Mouse (Mus musculus) embryonic facial prominence, embryonic 15.5 days (tissue): ENCODE measurements around the gene Isoc2a. TPM values are rescaled to one million over a fixed set of nuclear protein-coding genes. Genes with fewer than 3 reads are reported as not detected.

ENCODE experiments used
- ATAC-seq: fragments of 200-750 bp; cut with Nextera tagmentation; 2 replicates; pipeline ENCODE4 v1.8.0; 2017; ENCODE audit warnings: low read depth, moderate TSS enrichment; ENCODE audit not compliant: insufficient number of reproducible peaks, low FRiP score, low TSS enrichment
- H3K27ac ChIP-seq: fragments of 300-500 bp; sonication (generic); replicated peaks from 2 replicates; pipeline ENCODE4 v1.5.1; 2015; ENCODE audit warnings: mild to moderate bottlenecking, inconsistent platforms
- H3K27me3 ChIP-seq: fragments of 300-500 bp; sonication (generic); 2 replicates; pipeline ENCODE4 v1.6.1; 2015; ENCODE audit warnings: inconsistent platforms
- H3K36me3 ChIP-seq: fragments of 300-500 bp; sonication (generic); 2 replicates; pipeline ENCODE4 v1.6.1; 2015; ENCODE audit warnings: mild to moderate bottlenecking, inconsistent platforms
- H3K4me1 ChIP-seq: fragments of 300-500 bp; sonication (generic); 2 replicates; pipeline ENCODE4 v1.6.1; 2015; ENCODE audit warnings: inconsistent platforms
- H3K4me2 ChIP-seq: fragments of 300-500 bp; sonication (generic); replicated peaks from 2 replicates; pipeline ENCODE4 v1.6.1; 2015; ENCODE audit warnings: mild to moderate bottlenecking, inconsistent platforms
- H3K4me3 ChIP-seq: fragments of 300-500 bp; sonication (generic); replicated peaks from 2 replicates; pipeline ENCODE4 v1.5.1; 2015; ENCODE audit warnings: mild to moderate bottlenecking, inconsistent platforms
- H3K9ac ChIP-seq: fragments of 300-500 bp; sonication (generic); 2 replicates; pipeline ENCODE4 v1.6.1; 2015; ENCODE audit warnings: inconsistent platforms
- H3K9me3 ChIP-seq: fragments of 300-500 bp; sonication (generic); replicated peaks from 2 replicates; pipeline ENCODE4 v1.6.1; 2016; ENCODE audit warnings: inconsistent platforms
- WGBS: fragments of 180-500 bp; shearing (Covaris S2); methylation state at CpG from one replicate; pipeline ENCODE4 v1.1.7; 2015; 5-methylcytosine and 5-hydroxymethylcytosine counted together
- polyA plus RNA-seq: library from polyadenylated mRNA; unstranded; fragments of >200 nt; fragmentation: Nextera tagmentation; extraction: Ambion mirVana; gene quantifications from 2 replicates; pipeline ENCODE4 v1.2.1, GENCODE M21; 2015

Gene Isoc2a
- polyA plus RNA-seq, 1 experiment from 2014 or later: 1.2 TPM

GRCm38 (mm10) chr7:4919971-4920370, 43.0 kb downstream of the Isoc2a start:
- no peak overlapping the region for H3K4me3 ChIP-seq
- no peak overlapping the region for H3K27ac ChIP-seq
- H3K9ac ChIP-seq: no peak overlapping the region
- peaks cover 50% of the 10 kb centered on the region for H3K4me1 ChIP-seq
- no peaks in the 10 kb centered on the region for H3K9me3 ChIP-seq
- H3K4me2 ChIP-seq: no peak overlapping the region
- peaks cover 41% of the 10 kb centered on the region for H3K36me3 ChIP-seq
- no peaks in the 10 kb centered on the region for H3K27me3 ChIP-seq
- 91% methylated on average over 21 of the region's 21 CpGs for WGBS
- no peak for ATAC-seq

DNA sequence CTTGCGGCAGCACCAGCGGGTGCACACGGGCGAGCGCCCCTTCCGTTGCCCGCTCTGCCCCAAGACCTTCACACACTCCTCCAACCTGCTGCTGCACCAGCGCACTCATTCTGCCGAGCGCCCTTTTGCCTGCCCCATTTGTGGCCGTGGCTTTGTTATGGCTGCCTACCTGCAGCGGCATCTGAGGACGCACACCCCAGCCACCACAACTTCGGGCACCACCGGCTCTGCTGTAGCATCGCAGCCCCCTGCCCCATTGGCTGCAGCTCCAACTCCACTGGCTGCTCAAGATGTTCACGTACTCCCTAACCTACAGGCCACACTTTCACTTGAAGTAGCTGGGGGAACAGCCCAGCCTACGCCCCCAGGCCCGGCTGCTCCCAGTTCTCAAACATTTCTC, 43.5 kb downstream of the Isoc2a start:
- no peaks in the 10 kb centered on the region for H3K9me3 ChIP-seq
- WGBS: 92% methylated on average over 19 of the region's 19 CpGs
- H3K27ac ChIP-seq: no peak overlapping the region
- H3K27me3 ChIP-seq: no peaks in the 10 kb centered on the region
- ATAC-seq: no peak
- H3K9ac ChIP-seq: no peak overlapping the region
- no peak overlapping the region for H3K4me3 ChIP-seq
- H3K4me2 ChIP-seq: no peak overlapping the region
- H3K4me1 ChIP-seq: peaks cover 56% of the 10 kb centered on the region
- peaks cover 41% of the 10 kb centered on the region for H3K36me3 ChIP-seq

GRCm38 (mm10) chr7:4920976-4921823, 44.2 kb downstream of the Isoc2a start:
- H3K4me2 ChIP-seq: no peak overlapping the region
- no peaks in the 10 kb centered on the region for H3K9me3 ChIP-seq
- H3K27ac ChIP-seq: 0 out of 2 replicates have a peak overlapping the region, but pooled peaks have one; percentile 17
- H3K4me3 ChIP-seq: no peak overlapping the region
- WGBS: 59% methylated on average over 23 of the region's 23 CpGs
- no peaks in the 10 kb centered on the region for H3K27me3 ChIP-seq
- H3K9ac ChIP-seq: no peak overlapping the region
- peaks cover 58% of the 10 kb centered on the region for H3K4me1 ChIP-seq
- H3K36me3 ChIP-seq: peaks cover 41% of the 10 kb centered on the region
- ATAC-seq: no peak

DNA sequence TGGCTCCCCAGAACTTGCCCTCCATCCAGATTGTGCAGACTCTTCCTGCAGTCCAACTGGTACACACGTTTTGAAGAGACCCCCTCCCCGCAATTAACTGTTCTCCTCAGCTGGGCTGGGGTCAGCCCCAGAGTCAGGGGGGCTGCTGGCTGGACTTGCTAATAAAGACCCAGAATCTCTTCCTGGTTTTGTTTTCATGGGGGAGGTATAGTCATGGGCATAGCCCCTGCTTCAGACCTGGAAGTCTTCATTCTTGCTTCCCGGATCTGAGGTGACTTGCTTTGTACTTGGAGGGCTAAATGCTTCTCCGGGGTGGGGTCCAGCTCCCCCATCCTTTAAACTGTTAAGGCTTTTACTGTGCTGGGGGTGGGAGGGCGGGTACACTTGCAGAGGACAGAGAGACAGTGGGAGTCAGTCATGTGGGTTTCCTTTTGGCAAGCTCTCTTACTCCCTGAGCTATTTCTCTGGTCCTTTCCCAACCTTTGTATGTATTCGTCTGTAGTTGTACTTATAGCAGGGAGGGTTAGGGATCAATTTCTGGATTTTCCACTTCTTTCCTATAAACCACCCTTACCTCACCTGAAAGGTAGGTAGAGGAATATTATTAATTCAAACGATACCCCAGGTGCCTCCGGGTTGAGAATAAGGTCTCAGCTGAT, 45.0 kb downstream of the Isoc2a start, which contains the start of gene Nat14:
TSS of gene Nat14 (plus strand) at position 205 of the 659 bp plus-strand sequence.
- no peak for ATAC-seq
- WGBS: 29% methylated on average over 8 of the region's 8 CpGs

GRCm38 (mm10) chr7:4922508-4922907, 45.6 kb downstream of the Isoc2a start:
- WGBS: 1% methylated on average over 14 of the region's 14 CpGs
- peak; percentile 9; the same call in 1 of the 2 replicates for ATAC-seq
- no peaks in the 10 kb centered on the region for H3K27me3 ChIP-seq
- H3K9me3 ChIP-seq: no peaks in the 10 kb centered on the region
- H3K4me2 ChIP-seq: peak overlapping the region; percentile 59
- H3K36me3 ChIP-seq: peaks cover 35% of the 10 kb centered on the region
- peaks cover 51% of the 10 kb centered on the region for H3K4me1 ChIP-seq
- peak overlapping the region; percentile 34 for H3K4me3 ChIP-seq
- H3K27ac ChIP-seq: peak overlapping the region; percentile 91
- H3K9ac ChIP-seq: 0 out of 2 replicates have a peak overlapping the region, but pooled peaks have one; percentile 22

More for the DNA sequence above, 45.0 kb downstream of the Isoc2a start, which contains the start of gene Nat14:
- H3K9ac ChIP-seq: 0 out of 2 replicates have a peak within 1 kb of the TSS, but pooled peaks have one; percentile 22
- peak within 1 kb of the TSS; percentile 91 for H3K27ac ChIP-seq
- peaks cover 55% of the 10 kb centered on the region for H3K4me1 ChIP-seq
- peaks cover 41% of the 10 kb centered on the region for H3K36me3 ChIP-seq
- peak within 1 kb of the TSS; percentile 59 for H3K4me2 ChIP-seq
- no peaks in the 10 kb centered on the region for H3K9me3 ChIP-seq
- no peaks in the 10 kb centered on the region for H3K27me3 ChIP-seq
- peak within 1 kb of the TSS; percentile 34 for H3K4me3 ChIP-seq

DNA sequence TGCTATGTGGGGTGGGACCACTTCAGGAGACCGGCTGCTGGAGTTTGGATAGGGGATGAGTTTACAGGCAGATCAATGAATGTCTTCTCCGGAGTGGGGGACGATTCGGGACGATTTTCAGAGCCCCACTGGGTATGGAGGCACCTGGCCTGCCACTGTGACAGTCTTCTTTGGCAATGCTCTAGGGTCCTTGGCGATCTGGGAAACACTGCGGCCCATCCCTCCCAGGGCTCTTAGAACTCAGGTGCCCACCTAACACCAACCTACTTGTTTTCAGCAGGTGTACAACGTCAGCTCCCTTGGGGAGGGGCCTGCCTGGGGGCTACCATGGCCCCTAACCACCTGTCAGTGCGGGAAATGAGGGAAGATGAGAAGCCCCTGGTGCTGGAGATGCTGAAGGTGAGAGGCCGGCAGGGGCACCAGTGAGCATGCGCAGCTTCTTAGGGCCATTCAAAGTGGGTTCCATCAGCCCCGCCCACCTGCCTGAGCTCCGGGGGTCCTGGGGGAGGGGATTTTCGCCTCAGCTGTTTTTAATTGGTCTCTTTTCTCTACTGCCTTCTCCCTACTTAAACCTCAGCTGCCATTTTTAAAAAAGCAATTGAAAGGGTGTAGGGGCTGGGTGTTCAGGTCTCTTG, 46.1 kb downstream of the Isoc2a start:
- no peaks in the 10 kb centered on the region for H3K9me3 ChIP-seq
- H3K4me1 ChIP-seq: peaks cover 51% of the 10 kb centered on the region
- peak overlapping the region; percentile 91 for H3K27ac ChIP-seq
- peak overlapping the region; percentile 34 for H3K4me3 ChIP-seq
- no peaks in the 10 kb centered on the region for H3K27me3 ChIP-seq
- ATAC-seq: peak; percentile 1; the same call in 1 of the 2 replicates
- 2% methylated on average over 14 of the region's 14 CpGs for WGBS
- H3K4me2 ChIP-seq: peak overlapping the region; percentile 59
- H3K36me3 ChIP-seq: peaks cover 31% of the 10 kb centered on the region
- H3K9ac ChIP-seq: 0 out of 2 replicates have a peak overlapping the region, but pooled peaks have one; percentile 22

- H3K9ac ChIP-seq: peak overlapping the region; percentile 5; the same call in 1 of the 2 replicates
- no peaks in the 10 kb centered on the region for H3K9me3 ChIP-seq
- peaks cover 51% of the 10 kb centered on the region for H3K4me1 ChIP-seq
- ATAC-seq: no peak
- WGBS: 5% methylated on average over 37 of the region's 37 CpGs
- H3K27me3 ChIP-seq: no peaks in the 10 kb centered on the region
- H3K4me3 ChIP-seq: peak overlapping the region; percentile 34
- H3K4me2 ChIP-seq: peak overlapping the region; percentile 59
- peak overlapping the region; percentile 91 for H3K27ac ChIP-seq
- H3K36me3 ChIP-seq: peaks cover 24% of the 10 kb centered on the region
Observed at GRCm38 (mm10) chr7:4923586-4924364, 46.8 kb downstream of the Isoc2a start.

- H3K27ac ChIP-seq: peak overlapping the region; percentile 91
- H3K4me3 ChIP-seq: peak overlapping the region; percentile 34
- H3K9ac ChIP-seq: no peak overlapping the region; the same call in 1 of the 2 replicates
Observed at GRCm38 (mm10) chr7:4924483-4924882, 47.5 kb downstream of the Isoc2a start.

DNA sequence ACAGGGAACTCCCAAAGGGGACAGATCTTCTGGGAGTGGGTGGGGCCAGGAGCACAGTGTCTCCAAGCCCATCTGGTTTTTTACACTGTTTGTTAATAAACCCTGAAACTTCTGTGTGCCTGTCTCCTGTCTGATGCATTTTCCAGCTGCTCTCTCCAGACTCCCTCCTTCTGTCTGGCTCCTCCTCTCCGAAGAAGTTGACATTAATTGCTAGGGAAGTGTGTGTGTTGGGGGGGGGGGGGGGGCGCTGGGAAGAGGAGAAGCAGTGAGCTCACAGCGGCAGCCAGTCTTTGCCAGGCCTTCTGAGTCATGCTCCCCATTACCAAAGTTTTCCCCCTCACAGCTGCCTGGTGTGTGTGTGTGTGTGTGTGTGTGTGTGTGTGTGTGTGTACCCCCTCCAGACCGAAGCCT, 47.9 kb downstream of the Isoc2a start:
- peaks cover 13% of the 10 kb centered on the region for H3K36me3 ChIP-seq
- H3K4me3 ChIP-seq: peak overlapping the region; percentile 4; the same call in 1 of the 2 replicates
- H3K27me3 ChIP-seq: no peaks in the 10 kb centered on the region
- 3% methylated on average over 3 of the region's 4 CpGs for WGBS
- ATAC-seq: peak; percentile 56
- no peak overlapping the region for H3K9ac ChIP-seq
- H3K9me3 ChIP-seq: no peaks in the 10 kb centered on the region
- H3K4me1 ChIP-seq: peaks cover 51% of the 10 kb centered on the region
- H3K27ac ChIP-seq: peak overlapping the region; percentile 91
- H3K4me2 ChIP-seq: 0 out of 2 replicates have a peak overlapping the region, but pooled peaks have one; percentile 10

More at GRCm38 (mm10) chr7:4924483-4924882, 47.5 kb downstream of the Isoc2a start:
- under 1% methylated on average over 4 of the region's 4 CpGs for WGBS
- peaks cover 51% of the 10 kb centered on the region for H3K4me1 ChIP-seq
- no peaks in the 10 kb centered on the region for H3K27me3 ChIP-seq
- H3K9me3 ChIP-seq: no peaks in the 10 kb centered on the region
- H3K4me2 ChIP-seq: peak overlapping the region; percentile 59
- ATAC-seq: no peak
- peaks cover 17% of the 10 kb centered on the region for H3K36me3 ChIP-seq
